Mouse (Mus musculus) cerebellum, adult 11 months (tissue): ENCODE measurements at regions not wholly inside any gene's neighbourhood (a gene's known extent, or its start where the extent isn't known, plus 50 kb on each side); places are given as distances from the start of the nearest gene placed in this dataset.

Source experiments
- DNase-seq: peaks from one replicate; pipeline ENCODE4 v3.0.0; 2022

DNA sequence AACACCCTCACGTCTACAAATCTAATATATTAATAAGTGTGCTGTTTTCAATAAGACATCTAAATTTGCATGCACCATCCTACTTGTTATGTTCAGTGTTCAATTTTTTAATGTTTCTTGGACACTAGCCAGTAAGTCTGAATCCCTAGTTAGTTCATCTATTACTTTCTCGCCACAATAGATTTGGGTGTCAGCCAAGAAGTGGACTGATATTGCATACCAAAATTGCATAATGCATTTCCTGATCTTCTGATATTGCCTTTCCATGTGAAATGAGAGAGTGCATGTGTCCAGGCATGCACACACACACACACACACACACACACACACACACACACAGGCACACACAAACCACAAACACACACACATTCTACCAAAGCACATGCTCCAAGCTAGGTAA, 874.9 kb downstream of the 5730522E02Rik start:
- DNase-seq = no peak

DNA sequence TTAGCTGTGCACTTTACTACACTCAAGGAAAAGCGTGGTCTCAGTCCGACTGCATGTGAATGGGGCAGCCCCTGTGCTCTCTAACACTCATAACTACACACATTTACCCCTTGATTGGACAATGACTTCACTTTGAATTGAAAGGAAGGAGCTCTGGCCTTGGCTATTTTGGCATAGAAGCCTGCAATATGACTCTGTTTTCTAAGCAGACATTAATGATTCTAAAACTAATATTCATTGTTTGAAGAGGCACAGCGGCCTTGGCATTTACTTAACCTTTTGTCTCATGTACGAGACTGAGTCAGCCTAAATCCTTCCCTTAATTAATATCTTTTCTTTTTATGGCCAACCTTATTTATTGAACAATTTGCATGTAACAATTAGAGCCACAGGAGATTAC, 879.9 kb downstream of the 5730522E02Rik start:
- no peak for DNase-seq

DNA sequence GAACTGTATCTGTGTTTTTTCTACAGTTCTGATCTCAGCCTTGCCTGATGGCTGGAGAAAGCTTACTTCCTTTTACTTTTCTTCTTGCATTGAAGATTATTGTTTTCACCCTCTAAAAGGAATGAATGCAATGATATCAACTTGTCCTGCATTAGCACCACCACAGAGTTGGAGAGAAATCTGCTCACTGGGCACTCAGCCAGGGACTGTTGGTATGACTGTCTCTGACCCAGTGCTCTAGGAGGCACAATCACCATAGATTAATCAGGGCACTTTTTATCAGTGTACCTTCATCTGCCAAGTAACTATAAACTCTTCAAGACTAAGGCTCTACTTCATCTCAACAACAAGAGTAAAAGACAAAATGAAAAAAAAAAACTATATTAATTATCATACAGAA, 888.1 kb downstream of the 5730522E02Rik start:
- DNase-seq = no peak

DNA sequence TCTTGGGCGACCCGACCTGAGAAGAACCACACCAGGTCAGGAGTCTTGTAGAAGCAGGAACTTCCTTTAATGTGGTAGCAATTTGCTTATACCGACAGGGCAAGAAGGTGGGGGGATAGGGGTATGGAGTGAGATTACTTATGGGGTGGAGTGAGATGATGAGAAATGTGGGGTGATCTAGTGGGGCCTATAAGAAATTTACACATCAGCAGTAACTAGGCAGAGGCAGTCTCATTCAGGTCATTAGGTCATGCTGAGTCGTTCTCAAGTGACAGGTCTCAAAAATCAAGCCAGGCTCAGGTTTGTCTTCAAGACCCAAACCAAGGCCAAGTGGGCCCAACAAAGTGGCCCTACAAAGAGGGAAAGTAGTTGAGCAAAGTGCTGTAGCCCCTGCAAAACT, 889.1 kb downstream of the 5730522E02Rik start:
- DNase-seq = no peak

DNA sequence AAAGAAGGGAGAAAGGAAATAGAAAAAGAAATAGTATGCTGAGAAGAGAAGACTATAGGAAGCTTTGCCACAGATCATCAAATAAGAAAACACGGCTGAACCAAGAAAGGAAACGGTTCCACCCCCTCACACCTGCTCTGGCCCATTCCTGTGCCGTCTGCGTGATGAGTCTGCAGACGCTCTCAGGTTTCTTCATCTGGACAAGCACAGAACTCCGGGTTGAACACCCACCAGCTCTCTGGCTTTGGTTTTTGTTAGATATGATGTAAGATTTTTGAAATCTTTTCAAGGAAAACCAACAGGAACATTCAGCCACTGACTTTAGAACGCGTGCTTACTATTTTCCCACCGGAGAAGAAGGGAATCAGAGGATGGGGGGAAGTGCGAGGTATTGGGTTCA, 895.9 kb downstream of the 5730522E02Rik start:
- DNase-seq = no peak

DNA sequence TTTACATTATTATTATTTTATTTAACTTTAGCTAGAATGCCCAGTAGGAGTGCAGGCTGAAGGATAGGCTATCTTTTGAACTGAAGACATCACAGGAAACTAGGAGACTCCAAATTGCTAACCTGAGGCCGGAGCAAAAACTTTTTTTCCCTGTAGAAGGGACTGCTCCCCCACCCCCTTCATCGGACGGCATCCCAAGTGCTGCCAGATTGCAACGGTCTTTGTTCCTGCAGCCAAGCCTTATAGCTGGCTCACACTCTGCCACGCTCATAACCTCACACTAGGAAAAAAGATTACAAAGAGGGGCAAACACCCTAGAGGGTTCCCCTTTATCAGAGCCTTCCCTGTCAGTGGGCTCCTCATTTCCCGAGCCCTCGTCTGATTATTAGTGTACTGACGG, 896.7 kb downstream of the 5730522E02Rik start:
- no peak for DNase-seq

DNA sequence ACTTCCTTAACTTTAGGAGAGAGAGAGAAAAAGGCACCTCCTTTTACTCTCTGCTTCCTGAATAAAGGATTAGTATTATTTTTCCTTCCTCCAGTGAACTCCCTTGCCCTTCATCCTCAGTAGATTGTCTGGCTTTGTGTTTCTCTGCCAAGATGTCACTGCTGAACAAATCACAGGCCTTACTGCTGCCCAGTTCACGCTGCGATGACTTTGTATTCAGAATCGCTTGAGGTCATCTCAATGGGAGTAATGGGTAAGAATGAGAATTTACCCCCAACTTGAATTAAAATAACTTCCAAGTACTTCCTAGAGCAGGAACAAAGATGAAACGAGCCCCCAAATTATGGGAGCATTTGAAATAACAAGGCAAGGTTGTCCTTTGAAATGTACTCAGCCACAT, 897.3 kb downstream of the 5730522E02Rik start:
- DNase-seq = no peak

DNA sequence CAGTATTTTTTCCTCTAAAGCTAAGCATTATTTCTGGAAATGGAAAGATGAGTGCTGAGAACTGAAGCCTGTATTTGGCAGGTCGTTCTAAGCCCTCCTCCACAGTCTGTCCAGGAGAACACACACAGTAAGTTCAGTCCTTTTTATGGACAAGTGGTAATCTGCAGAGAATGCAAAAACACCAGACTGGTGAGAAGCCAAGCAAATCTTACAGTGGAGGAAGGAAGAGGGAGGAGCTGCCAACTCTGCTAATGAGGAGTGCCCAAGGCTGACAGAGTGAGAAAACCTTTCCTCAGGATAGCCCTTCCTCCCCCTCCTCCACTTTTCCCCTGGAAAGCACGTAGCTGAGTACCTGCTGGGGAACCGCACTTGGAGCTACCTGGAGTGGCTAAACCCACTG, 899.8 kb downstream of the 5730522E02Rik start:
- DNase-seq = no peak

DNA sequence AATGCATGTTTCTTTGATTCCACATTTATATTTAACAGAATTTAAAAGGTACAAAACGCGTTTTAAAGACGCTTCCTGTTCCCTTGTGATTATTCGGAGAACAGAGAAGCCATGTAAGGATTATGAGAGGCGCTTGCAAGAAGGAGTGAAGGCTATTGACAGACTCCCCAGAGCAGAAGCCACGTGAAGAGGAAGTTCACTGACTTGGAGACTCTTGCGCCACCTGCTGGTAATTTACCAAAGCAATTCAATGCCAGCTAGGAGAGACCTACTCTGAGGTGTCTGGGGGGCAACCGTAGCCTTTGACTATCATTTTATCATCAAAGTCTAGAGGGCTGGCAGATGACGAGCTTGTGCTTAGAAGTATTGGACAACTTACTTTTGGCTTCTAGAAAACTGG, 909.4 kb downstream of the 5730522E02Rik start:
- peak; percentile 14 for DNase-seq

DNA sequence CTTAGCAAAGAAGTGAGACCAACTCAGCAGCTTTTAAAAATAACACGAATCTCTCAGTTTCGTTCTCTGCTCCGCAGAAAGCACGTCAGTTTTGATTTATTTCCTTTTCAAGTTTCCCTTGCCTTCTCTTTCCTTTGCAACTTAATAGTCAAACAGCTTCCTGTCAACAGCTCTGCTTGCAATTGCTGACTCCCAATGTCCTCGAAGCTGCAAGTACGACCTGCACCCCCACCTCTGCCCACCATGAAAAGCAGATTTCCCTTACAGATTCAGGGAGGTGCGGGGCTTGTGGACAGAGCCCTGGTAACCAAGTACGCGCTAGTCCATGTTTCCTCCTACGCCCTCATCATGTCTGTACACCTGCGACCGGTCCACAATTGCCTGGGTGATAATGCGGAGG, 922.2 kb downstream of the 5730522E02Rik start:
- DNase-seq = no peak

DNA sequence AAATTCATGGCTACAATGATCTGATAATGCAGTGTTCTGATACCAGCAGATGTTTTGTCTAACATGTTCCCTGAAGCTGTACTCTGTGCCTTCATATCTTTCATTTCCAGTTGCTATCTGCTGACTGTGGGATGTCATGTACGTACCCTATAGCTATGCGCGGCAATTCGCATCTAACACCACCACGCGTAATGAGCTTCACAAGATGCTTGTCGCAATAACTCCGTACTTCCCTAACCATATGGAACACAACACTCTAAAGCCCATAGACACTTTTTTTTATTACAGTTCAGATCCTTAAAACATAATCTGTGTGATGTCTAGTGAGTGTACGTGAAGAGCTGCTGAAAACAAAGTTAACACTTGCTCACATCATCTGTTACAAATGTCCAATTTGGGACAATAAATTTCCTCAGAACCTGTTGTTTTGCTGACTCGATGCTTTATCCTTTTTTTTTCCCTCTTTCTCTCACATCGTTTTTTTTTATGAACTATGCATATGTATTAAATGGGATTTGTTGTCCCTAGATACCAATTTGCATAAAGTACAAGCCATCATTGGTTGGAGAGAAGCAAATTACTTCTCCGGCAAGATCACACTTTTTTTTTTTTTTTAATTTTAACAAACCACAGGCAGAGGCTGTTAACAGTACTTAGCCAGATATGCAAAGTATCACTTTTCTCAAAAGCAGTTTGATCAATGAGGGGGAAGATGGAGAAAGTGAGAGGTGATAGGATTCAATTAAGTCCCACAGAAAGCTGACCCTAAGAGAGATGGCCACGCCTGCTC, 922.9 kb downstream of the 5730522E02Rik start:
- no peak for DNase-seq

DNA sequence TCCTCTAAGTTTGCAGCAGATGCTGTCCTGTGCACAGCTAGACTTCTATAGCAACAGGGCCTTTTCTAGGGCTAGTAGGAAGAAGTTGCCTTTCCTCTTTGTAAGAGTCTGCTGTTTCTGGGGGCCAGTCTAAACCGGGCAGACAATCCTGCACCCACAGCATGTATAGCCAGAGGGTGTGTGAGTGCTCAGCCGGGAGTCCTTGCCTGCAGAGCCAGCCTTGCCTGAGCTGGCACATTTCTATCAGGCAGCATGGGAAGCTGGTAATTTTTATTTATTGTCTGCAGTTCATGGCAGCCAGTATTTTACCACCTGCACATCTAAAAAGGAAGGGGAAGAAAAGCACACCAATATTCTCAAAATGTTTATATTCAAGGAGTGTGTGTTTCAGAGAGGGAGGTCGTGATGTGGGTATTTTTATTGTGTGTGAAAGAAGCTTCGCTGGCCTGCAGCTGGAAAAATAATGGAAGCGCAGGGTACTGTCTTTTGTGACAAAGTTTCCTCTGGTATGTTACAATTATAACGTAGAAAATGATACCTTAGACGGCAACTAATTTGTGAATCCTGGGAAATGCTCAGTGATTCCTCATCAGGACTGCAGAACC, 940.5 kb downstream of the 5730522E02Rik start:
- no peak for DNase-seq

DNA sequence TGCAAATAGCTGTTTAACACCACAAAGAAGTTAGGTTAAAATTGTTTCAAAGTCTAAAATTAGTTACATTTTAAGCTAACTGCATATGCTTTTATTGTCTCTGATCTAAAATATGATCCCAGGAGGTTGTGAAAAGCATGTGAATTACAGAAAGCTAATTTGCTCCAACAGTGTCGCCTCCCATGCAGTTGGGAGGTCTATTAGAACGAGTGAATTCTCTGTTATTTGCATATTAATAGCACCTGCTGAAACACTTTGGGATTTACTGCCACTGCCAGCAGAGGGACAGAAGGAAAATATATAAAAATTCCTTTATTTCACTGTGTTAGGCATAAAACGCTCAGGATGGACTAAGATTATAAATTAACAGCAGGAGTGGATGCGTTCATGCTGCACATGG, 947.7 kb downstream of the 5730522E02Rik start:
- DNase-seq = no peak

DNA sequence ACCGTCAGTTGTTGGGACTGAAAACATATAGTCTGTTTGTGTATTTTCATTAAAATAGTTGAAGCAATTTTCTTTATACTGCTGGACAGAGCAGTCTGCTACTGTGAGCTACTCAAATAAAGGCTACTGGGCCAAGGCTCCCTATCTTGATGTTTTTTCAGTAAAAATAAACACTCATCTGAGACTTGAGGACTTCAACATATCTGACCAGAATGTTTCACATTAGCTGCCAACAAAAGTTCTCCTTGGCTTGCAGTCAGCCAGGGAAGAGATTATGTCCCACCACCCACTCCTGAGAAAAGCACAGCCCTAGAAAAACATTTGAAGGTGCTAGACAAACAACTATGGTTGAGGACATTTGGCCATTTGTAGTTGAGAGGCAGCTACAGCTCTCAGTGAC, 950.9 kb downstream of the 5730522E02Rik start:
- no peak for DNase-seq

DNA sequence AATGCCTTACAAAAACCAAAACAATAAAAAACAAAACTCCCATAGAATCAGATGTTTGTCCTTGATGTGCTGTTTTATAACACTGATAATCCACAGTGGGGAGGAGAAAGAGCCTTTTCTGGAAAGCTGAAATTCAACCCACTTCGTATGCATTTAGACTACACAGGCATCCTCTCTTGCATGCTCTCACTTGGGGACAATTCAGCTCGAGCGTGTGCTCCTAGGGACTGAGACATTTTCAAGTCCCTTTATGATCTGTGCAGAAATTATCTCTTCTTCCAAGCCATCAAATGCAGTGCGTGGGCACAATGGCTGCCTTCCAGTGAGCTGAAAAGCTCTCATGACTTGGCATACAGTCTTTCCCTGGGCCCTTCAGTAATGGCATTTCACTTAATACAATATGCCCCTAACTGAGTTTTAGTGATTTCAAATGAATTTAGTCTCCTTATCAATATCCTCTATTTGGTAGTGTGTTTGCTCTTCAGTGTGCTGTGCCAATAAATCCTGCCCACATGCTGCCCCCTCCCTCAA, 977.1 kb downstream of the 5730522E02Rik start:
- DNase-seq = no peak
